Mouse (Mus musculus) adrenal gland, postnatal 4 days (tissue): ENCODE measurements around the gene Glyctk. TPM values are rescaled to one million over a fixed set of nuclear protein-coding genes. Genes with fewer than 3 reads are reported as not detected.

Experiments
- microRNA-seq: library from miRNA; unstranded; fragments of <30 nt; microRNA quantifications from one replicate; pipeline ENCODE4 v1.2.0, GENCODE M21; 2021
- total RNA-seq, 2 experiments: library from RNA; stranded (reverse); gene quantifications; 2 replicates each; pipeline ENCODE4 v1.2.3; 2021

Gene Glyctk
- total RNA-seq, 2 experiments from 2014 or later = 8.4 to 14.2 TPM

Small RNA genes within 50 kb of the gene (microRNA-seq; reads per million reads assigned to microRNA genes)
- gene Mir135a-1 (2.1 reads per million), gene Mirlet7g (98,398 reads per million, percentile 100 among the genes with 10 or more reads in this experiment)

Other genes starting within 250 kb of the Glyctk start
- gene Col6a5, start 197.5 kb downstream of the Glyctk start, total RNA-seq = 1 to 10 TPM; 5.5 to 6.4 TPM
- 1 to 10 TPM in 1 of 2 experiments, under 1 TPM in 1; 0.51 to 1.4 TPM for gene Col6a4, start 61.4 kb downstream of the Glyctk start, total RNA-seq
- gene Wdr82, start 12.8 kb upstream of the Glyctk start, total RNA-seq = 100 to 1,000 TPM in 1 of 2 experiments, 10 to 100 TPM in 1; 98.9 to 105 TPM
- 10 to 100 TPM; 76.7 to 77.5 TPM for gene Ppm1m, start 41.6 kb upstream of the Glyctk start, total RNA-seq
- gene Twf2, start 45.0 kb upstream of the Glyctk start, total RNA-seq = 10 to 100 TPM; 62.5 to 63.9 TPM
- 1 to 10 TPM; 1.4 to 1.6 TPM for gene Tlr9, start 64.5 kb upstream of the Glyctk start, total RNA-seq
- 100 to 1,000 TPM; 676 to 715 TPM for gene Alas1, start 90.5 kb upstream of the Glyctk start, total RNA-seq
- 10 to 100 TPM; 11.3 to 11.6 TPM for gene Poc1a, start 122.9 kb upstream of the Glyctk start, total RNA-seq
- gene Dusp7, start 210.5 kb upstream of the Glyctk start, total RNA-seq = 10 to 100 TPM; 25.0 to 25.8 TPM